19 mouse cellular contexts compared by ENCODE assay signal in genomic region chr16:83197812-83198211, GRCm38 (mm10).
"Had no signal": no experiment of that assay in that cellular context is flagged by ENCODE, and none has a peak within 500 bp of the region (broad histone marks: within the 10 kb centered on the region; RNA-seq: fewer than 3 reads in every experiment).

No protein-coding gene starts in this region.

- H3K4me3 ChIP-seq: layer of hippocampus, adult 2 months; limb, embryonic 10.5 days; limb, embryonic 13.5 days; liver, embryonic 12.5 days; liver, embryonic 15.5 days; midbrain, embryonic 12.5 days; neural tube, embryonic 12.5 days; stomach, embryonic 15.5 days had no signal

- H3K4me2 ChIP-seq: limb, embryonic 13.5 days; liver, embryonic 12.5 days; liver, embryonic 15.5 days; midbrain, embryonic 12.5 days; neural tube, embryonic 12.5 days; stomach, embryonic 15.5 days had no signal

- DNase-seq: kidney, postnatal 25 days; layer of hippocampus, adult 9-11 months; liver; lung, adult 18-20 months; retina, postnatal 1 day; right cerebral cortex, postnatal 25 days; spleen, adult 18-20 months; thymus, postnatal 25 days had no signal

- ATAC-seq: liver, embryonic 12.5 days; midbrain, embryonic 16.5 days had no signal

- H3K9ac ChIP-seq: limb, embryonic 13.5 days; liver, embryonic 12.5 days; liver, embryonic 15.5 days; midbrain, embryonic 12.5 days; neural tube, embryonic 12.5 days; stomach, embryonic 15.5 days had no signal

- H3K36me3 ChIP-seq: limb, embryonic 10.5 days; limb, embryonic 13.5 days; liver, embryonic 12.5 days; liver, embryonic 15.5 days; midbrain, embryonic 12.5 days; neural tube, embryonic 12.5 days; stomach, embryonic 15.5 days had no signal

- H3K4me1 ChIP-seq: limb, embryonic 10.5 days; limb, embryonic 13.5 days; liver, embryonic 12.5 days; liver, embryonic 15.5 days; midbrain, embryonic 12.5 days; neural tube, embryonic 12.5 days; stomach, embryonic 15.5 days had no signal

- H3K9me3 ChIP-seq: limb, embryonic 10.5 days; limb, embryonic 13.5 days; liver, embryonic 12.5 days; liver, embryonic 15.5 days; midbrain, embryonic 12.5 days; neural tube, embryonic 12.5 days; stomach, embryonic 15.5 days had no signal

- H3K27me3 ChIP-seq: limb, embryonic 13.5 days; liver, embryonic 12.5 days; liver, embryonic 15.5 days; midbrain, embryonic 12.5 days; neural tube, embryonic 12.5 days; stomach, embryonic 15.5 days had no signal

- H3K27ac ChIP-seq: kidney, postnatal 0 days; layer of hippocampus, adult 2 months; limb, embryonic 10.5 days; limb, embryonic 13.5 days; liver, embryonic 12.5 days; liver, embryonic 15.5 days; macrophage; midbrain, embryonic 12.5 days; neural tube, embryonic 12.5 days; stomach, embryonic 15.5 days had no signal
